Mouse (Mus musculus): Measurements from ENCODE around the gene Zfp410.

The Zfp410 gene

GRCm38 (mm10) chr12:84361555-84362489 lies 45.2 kb downstream of the Zfp410 start, which contains the start of the genes Coq6 and Fam161b:
TSS of gene Coq6 (plus strand) at chr12:84361657.
TSS of gene Fam161b (minus strand) at chr12:84361833.
- peak; percentile 97 for DNase-seq (ENCODE audit: low spot score)

GRCm38 (mm10) chr12:84362872-84363271 lies 46.2 kb downstream of the Zfp410 start:
- no peak for DNase-seq (ENCODE audit: low spot score)

GRCm38 (mm10) chr12:84364291-84364690 lies 47.6 kb downstream of the Zfp410 start:
- DNase-seq (ENCODE audit: low spot score), result no peak

GRCm38 (mm10) chr12:84365137-84365536 lies 48.5 kb downstream of the Zfp410 start:
- no peak for DNase-seq (ENCODE audit: low spot score)

GRCm38 (mm10) chr12:84366971-84367370 lies 50.3 kb downstream of the Zfp410 start:
- no peak for DNase-seq (ENCODE audit: low spot score)

- DNase-seq (ENCODE audit: low spot score), result no peak
Observed at GRCm38 (mm10) chr12:84371647-84372046, 55.0 kb downstream of the Zfp410 start.

GRCm38 (mm10) chr12:84373831-84374481 lies 57.3 kb downstream of the Zfp410 start:
- DNase-seq (ENCODE audit: low spot score), result no peak

- DNase-seq (ENCODE audit: low spot score), result no peak
Observed at GRCm38 (mm10) chr12:84382369-84382768, 65.7 kb downstream of the Zfp410 start.

GRCm38 (mm10) chr12:84384644-84385081 lies 68.0 kb downstream of the Zfp410 start:
- DNase-seq (ENCODE audit: low spot score), result no peak

GRCm38 (mm10) chr12:84385408-84385807 lies 68.8 kb downstream of the Zfp410 start:
- DNase-seq (ENCODE audit: low spot score), result no peak

- no peak for DNase-seq (ENCODE audit: low spot score)
Observed at GRCm38 (mm10) chr12:84388097-84388496, 71.4 kb downstream of the Zfp410 start.

GRCm38 (mm10) chr12:84388774-84389400 lies 72.2 kb downstream of the Zfp410 start:
- DNase-seq (ENCODE audit: low spot score), result peak; percentile 11

GRCm38 (mm10) chr12:84390336-84390735 lies 73.7 kb downstream of the Zfp410 start:
- no peak for DNase-seq (ENCODE audit: low spot score)

- no peak for DNase-seq (ENCODE audit: low spot score)
Observed at GRCm38 (mm10) chr12:84392681-84393080, 76.0 kb downstream of the Zfp410 start.

All from T-cell, adult 2 months (primary cell).